Mouse (Mus musculus) testis, postnatal 14 days (tissue): ENCODE results near the gene Fau.
"Not testable (repeated sequence)": the region's sequence is repeated elsewhere in the genome, so short reads cannot be mapped to it uniquely, and the experiment has no call there.

Source experiments
- DNase-seq: peaks from one replicate; pipeline ENCODE4 v3.0.0; 2021; ENCODE audit warnings: low spot score

Fau gene

DNA sequence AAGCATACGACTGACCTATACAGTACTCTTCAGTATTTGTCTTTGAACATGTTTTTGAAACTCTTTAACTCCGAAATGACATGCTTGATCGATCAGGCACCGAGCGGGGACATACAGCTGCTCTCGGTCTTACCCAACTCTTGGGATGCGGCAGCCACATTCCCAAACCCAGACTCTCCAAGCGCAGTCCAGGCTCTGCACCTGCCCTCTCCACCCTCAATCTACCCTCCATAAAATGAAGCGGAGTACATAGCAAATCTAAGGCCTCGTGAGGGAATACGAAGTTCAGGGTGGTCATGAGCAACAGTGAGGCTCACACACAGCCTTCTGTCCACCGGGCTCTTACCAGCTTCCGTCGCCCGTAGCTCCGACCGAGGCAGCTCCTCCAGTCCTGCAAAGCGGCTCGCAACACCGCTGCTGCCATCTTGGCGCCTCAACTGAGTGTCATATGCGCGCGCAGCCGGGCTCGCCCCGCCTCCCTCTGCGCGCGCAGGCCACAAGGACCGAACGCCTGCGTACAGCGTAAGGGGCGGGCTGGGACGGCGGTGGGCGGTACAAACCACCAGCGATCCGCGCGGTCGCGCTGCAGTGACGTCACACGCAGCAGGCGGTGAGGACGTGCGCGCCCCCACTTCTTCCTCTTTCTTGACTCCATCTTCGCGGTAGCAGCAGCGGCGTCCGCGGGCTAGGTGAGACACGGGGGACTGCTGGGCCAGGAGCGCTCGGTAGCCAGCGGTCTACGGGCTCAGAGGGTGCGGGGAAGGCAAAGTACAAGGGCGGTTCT is at the start of gene Fau, which contains the start of gene Mrpl49:
Gene Fau (plus strand): TSS at position 532 of the 784 bp plus-strand sequence.
Gene Mrpl49 (minus strand): TSS at position 473 of the 784 bp plus-strand sequence.
- peak; percentile 99 for DNase-seq

DNA sequence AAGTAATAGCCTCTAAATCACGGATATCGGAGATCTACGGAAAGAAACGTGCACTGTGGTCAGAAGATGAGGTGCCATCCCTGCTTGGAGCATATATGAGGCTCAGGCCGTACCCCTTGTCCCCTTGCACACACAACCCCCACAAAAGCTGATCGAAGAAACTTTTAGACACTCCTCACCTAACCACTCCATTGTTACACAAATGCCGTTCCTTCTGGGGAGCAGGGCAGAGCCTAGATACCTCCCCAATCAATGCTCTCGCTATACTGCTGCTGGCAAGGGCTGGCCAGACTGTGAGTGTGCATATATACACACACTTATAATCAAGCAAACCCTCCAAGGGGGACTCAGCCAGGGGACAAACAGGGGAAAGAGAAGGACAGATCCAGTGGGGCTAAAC is 48.5 kb upstream of the Fau start:
- DNase-seq, result no peak

DNA sequence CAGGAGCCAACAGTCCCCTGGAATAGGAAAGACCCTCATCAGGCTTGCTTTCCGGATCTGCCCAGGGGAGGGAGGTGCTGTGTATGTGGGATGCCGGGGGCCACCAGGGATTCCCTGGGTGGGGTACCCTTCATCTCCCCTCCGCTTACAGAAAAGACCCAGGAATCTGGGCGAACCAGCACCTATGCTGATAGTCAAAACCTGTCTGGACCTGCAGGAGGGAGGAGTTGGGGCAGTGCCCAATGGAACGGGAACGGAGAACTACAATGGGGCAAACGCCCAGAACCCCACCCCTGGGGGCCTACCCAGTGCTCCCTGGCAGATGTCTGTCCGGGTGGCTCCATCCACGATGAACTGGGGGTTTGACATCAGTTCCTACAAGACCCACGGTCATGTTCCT is 44.0 kb upstream of the Fau start:
- DNase-seq, result no peak

DNA sequence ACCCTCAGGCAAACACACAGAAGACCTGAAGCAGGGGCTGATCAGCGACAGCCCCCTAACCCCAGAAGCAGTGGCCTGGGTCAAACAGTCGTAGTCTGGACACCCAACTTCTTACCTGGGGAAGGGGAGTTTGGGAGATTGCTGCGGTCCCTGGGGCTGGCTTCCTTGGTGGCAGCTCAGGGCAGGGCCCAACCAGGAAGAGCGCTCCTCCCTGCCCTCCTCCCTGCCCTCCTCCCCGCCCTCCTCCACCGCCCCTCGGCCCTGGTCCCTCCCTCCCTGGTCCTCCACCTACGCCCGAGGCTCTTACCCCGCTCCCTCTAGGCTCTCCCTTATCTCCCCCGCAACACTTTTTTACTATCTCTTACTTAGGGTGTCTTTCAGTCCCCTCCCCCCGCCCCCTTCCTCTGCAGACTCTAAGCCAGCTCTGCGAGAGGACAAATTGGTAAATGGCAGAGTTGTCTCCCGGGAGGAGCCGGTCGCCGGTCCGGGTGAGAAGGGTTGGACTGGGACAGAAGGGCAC is 42.6 kb upstream of the Fau start:
- no peak for DNase-seq

DNA sequence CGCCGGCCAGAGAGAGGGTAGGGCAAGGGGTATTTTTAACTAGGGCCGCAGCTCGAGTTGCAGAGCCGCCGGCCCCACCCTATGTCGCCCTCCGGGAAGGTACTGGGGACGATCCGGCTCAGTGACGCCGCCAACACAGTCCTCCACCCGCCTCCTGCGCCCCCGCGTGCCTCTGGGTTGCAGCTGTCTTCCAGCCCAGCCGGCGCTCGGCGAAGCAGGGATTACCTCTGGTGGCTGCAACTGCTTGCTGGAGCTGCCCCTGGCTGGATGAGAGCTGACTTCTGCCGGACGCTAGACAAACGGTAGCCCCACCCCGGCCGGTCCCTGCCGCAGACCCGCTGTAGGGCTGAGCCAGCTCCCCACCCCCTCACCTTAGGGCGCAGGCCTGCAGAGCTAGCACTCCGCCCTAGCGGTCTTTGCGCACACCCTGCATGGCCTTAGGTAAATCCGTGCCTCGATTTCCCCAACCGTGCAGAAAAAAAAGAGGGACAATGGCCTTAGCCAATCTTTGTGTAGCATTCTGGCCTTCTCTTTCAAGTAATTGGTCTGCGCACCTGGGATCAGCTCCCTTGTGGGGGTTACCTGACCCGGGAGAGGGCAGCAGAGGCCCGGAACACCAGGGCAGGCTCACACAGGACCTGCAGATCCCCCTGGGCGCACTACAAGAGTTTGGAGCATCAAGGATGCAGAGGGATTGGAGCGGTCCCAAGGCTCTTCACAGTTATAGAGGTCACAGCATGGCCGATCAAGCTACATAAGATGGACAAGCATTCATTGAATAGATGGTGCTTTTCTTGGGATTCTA is 41.9 kb upstream of the Fau start, which contains the start of gene Capn1:
Gene Capn1 (minus strand): TSS at position 387 of the 805 bp plus-strand sequence.
- DNase-seq, result peak; percentile 36

DNA sequence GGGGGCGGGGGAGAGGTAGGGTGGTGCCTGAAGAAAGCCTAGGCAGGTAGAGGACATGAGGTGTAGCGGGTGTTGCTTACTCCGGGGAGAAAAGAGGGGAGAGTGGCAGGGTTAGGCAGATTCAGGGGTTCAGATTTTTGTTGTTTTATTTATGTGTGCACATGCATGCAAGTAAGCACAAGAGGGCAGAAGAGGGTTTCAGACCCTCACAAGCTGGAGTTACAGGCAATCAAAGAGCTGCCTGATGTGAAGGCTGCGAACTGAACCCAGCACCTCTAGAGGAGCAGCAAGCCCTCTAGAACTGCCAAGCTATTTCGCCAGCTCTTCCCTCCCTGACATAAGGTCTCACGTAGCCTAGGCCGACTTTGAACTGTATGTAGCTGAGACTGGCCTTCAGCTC is 41.1 kb upstream of the Fau start:
- DNase-seq, result no peak

DNA sequence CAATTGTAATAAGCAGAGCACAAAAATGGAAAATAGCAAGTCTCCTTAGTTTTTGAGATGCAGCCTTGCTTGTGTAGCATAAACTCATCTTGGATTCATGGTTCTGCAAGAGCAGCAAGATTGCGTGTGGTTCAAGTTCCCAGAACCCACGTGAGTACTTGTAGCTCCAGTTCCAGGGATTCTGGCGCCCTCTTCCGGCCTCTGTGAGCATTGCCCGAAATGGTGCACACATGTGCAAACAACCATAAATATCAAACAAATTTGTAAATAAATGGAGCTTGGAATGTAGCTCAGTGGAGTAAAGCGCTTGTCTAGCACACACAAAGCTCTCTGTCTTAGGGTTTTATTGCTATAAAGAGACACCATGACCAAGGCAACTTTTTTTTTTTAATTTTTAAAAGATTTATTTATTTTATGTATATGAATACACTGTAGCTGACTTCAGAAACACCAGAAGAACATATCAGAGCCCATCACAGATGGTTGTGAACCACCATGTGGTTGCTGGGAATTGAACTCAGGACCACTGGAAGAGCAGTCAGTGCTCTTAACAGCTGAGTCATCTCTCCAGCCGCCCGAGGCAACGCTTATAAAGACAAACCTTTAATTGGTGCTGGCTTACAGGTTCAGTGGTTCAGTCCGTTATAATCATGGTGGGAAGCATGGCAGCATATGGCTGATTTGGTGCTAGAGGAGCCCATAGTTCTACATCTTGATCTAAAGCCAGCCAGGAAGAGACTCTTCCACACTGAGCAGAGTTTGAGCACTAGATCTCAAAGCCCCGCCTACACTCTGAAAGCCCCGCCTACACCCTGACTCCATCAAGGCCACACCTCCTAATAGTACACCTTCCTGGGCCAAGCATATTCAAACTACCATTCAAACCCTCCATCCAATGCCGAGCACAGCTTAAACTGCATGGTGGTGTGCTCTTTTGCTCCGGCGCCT is 39.2 kb upstream of the Fau start:
- DNase-seq, result peak; percentile 66

DNA sequence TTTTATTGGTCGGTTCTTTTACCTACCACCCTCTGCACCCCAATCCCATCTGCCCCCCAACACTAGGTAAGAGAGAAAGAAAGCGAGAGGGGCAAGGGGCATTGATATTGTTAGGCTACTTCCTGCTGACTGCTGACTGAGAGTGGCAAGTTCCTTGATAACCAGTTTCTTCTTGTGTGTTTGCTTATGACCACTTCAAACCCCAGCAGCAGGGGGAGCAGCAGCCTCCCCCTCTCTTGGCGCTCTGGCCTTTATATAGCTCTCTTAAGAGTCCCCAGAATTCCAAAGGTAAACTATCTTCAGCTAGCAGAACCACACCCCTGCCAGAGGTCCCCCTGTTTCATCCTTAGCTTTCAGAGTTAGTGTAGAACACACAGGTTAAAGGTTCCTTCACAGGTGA is 37.4 kb upstream of the Fau start:
- no peak for DNase-seq

DNA sequence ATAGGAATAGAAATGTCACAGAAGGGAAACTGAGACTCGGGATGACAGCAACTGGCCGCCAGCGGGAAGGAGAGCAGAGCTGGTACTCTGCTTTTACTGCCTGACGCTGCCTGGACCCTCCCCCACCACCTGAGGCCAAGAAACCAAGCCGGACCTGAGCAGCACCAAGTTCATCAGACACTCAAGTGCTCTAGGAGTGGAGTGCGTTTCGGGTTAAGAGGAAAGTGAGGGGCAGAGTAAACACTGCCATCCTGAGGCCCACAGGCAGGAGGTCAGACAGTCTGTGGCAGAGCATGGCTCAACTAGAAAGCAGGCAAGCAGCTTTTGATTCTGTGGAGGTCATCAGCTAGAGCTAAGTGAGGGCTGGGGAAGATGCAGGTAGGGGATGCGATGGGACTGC is 34.6 kb upstream of the Fau start:
- no peak for DNase-seq

DNA sequence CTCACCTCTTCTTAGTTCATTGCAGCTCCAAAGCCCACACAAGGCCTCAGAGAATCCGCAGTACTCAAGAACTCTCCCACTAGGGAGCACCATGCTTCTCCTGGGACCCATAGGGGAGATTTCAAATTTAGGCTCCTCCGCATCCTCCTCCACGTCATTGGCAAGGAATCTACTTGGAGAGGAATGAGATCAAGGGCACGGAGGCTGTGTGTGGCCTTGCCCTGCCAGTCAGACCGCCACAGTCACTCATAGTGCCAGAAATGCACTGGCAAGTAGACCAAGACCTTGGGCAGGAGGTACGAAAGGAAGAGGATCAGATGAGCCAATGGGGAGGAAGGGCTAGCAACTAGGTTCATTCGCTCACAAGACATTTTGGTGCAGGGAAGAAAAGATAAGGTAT is 33.7 kb upstream of the Fau start:
- DNase-seq, result peak; percentile 71

DNA sequence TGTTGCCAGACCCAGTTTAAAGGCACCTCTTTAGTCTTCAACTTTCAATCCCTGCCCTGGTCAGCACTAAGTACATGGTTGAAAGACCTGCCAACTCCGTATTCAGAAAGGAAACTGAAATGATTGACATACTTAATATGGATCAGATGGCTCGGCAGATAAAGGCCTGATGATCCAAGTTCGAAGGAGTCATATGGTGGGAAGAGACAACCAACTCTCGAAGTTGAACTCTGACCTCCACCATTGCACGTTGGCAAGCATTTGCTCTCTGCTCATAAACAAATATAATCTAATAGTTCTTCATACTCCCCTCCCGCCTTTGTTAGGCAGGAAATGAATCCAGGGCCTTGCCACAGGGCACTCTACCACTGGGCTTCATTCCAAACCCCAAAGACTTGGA is 28.7 kb upstream of the Fau start:
- no peak for DNase-seq

DNA sequence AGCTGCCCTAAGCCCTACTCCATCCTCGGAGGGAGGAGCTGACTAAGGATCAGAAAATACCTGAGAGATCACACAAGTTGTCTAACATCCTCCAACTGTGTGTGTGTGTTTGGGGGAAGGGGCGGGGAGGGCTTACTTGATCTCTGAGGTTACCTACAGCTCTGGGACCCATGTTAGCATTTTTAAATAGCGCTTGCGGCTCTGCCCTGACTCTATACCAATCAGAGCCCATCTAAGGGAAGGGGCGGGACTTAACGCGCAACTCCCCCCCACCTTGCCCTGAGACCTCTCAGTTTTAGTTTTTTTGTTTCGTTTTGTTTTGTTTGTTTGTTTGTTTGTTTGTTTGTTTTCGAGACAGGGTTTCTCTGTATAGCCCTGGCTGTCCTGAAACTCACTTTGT is 28.2 kb upstream of the Fau start:
- DNase-seq, result no peak

DNA sequence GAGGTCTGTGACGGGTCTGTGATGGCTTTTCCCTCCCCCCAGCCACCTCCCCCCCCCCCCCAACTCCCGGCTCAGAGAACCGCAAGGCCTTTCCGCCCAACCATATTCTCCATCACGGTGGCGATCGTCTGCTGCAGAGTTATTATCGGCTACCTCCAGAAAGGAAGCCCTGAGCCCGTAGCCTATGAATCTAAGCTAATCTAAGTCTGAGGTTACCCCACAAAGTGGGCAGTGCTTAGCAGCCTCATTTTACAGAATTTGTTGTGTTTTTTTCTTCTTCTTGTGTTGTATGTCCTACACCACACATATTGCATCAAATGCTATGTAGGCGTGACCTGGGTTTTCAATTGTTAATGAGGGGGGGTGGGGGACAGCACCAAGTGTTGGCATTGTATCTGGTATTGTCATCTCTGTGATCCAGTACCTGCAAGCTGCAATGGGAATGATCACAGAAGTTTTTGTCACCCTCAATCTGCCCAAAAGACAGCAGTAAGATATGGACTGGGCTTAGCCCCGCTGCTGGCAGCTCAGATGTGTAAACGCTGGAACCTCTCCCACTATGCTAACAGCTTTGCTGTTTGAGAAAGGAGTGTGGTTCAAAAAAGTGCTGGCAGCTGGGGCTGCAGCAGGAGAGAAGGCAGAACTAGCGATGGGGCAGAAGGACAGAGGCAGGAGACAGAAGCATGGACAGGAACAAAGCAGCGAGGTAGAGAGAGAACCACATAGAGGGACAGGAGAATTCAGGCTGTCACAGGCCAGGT is 26.9 kb upstream of the Fau start:
- no peak for DNase-seq

DNA sequence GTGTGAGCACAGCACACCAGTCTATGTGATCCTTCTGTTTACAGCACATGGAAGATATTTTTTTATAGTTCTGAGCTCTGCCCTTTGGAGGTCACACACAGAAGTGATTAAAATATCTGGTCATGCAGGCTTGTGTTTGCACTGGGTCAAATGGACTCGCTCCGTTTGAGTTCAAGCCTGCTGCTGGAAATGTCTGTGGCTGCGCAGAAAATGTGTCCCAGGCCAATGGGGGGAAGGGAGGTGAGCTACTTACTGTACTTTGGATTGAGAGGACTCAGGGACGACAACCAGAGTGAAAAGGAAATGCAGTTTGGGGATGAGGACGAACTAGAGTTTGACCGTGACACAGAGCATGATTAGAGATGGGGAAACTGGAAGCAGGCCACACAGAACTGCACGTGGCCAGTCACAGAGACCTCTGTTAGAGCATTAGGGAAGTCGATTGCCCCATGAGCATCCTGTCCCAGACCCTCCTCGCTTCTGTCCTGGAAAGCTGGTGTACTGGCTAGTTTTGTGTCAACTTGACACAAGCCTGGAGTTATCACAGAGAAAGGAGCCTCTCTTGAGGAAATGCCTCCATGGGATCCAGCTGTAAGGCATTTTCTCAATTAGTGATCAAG is 21.6 kb upstream of the Fau start:
- no peak for DNase-seq

DNA sequence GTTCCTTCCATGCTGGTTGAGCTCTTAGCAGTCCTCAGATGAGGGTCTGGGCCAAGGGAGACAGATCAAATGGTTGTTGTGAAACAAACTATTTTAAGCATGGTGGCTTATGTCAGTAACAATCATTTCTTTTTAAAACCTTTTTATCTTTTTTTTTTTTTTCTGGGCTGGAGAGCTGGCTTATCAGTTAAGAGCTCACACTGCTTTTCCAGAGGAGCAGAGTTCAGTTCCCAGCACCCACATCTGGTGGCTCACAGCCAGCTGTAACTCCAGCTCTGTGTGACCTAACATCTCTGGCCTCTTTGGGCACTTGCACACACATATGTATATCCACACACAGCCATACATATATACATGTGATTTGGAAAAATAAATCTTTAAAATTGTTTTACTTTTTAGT is 19.9 kb upstream of the Fau start:
- no peak for DNase-seq

DNA sequence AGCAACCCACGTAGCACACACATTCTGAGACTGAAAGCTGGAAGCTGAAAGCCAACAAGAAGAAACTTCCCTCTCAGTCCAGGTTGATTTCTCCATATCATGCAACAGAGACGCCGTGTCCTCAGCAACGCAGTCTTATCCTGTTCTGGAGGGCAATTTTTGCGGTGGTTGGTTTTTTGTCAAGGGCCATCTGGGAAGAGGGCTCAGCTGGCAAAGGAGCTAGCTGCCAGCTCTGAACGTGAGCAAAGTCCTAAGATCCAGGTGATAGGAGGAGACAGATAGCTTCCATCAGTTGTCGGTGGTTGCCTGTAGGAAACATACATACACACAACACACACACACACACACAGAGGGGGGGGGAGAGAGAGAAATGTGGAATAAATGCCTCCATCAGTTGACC is 19.3 kb upstream of the Fau start:
- no peak for DNase-seq

DNA sequence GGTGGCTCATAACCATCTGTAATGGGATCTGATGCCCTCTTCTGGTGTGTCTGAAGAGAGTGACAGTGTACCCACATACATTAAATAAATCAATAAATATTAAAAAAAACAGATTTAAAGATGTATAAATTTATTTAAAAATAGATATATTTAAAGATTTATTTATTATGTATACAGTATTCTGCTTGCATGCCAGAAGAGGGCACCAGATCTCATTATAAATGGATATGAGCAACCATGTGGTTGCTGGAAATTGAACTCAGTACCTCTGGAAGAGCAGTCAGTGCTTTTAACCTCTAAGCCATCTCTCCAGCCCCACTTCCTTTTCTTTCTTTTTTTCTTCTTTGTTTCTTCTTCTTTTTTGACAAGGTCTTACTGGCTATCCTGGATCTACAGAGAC is 17.6 kb upstream of the Fau start:
- no peak for DNase-seq

DNA sequence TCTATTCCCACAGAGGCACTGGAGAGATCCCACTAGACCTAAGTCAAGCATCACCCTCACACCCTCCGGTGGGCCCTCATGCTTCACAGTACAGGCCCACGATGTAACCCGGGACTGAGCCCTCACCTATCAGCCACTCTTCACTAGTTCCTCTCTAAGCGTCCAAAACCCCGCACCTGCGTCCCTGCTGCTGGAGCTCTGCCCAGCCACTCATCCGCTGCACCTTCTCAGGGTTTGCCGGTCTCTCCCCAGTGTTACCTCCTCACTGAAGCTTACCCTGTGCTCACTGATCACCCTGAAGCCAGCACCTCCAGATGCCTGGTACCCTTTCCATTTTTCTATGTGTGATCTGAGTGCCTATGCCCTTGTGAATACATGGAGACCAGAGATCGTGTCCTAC is 15.4 kb upstream of the Fau start:
- DNase-seq, result no peak

DNA sequence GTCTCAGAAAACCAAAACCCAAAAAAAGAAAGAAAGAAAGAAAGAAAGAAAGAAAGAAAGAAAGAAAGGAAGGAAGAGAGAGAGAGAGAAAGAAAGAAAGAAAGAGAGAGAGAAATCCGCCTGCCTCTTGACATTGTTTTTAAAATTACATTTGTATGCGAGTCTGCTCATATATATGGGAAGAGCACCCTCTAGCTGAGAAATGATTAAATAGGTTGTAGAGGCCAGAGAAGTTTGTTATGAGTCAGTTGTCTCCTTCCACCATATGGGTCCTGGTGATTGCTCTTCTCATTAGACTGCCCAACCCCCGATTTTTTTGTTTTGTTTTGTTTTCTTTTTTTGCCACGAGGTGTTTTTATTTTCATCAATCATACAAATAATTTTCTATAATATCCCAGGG is 13.5 kb upstream of the Fau start:
- not testable (repeated sequence) for DNase-seq

DNA sequence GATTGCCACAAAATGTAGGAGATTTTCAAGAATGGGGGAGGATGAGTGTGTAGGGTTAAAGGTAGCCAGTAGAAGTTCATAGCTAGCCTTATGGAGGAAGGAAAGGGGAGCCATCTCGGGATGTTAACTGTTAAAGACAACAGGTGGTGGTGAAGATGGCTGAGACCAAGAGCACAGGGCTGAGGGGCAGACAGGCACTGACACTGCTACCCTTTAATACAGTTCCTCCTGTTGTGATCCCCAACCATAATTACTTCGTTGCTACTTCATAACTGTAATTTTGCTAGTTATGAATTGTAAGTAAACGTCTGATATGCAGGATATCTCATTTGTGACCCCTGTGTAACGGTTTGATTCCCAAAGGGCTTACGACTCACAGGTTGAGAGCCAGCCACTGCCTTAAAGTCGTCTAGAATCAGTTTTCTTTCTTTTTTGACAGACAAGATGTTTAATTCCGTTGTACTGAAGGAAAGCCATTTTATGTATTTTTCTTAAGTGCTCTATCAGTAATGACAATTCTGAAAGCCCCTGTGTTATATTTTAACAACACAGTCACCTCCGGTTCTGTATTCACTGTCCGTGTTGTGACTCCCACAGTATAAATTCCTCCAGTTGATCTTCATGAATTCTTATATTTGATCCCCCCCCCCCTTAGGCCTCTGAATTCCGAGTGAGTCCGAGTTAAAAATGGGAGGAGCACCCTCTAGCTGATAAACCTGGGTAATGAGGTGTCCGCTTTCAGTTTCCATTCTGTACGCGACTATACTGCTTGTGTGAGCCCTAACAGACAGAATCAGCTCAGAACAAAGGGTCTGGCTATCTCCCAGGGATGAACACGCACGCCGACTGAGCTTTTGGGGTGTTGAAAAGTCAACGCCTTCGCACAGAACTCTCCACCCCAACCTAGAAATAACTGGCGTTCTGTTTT is 12.0 kb upstream of the Fau start:
- DNase-seq, result no peak
